Mouse (Mus musculus): ENCODE results near the gene Gla. TPM values are rescaled to one million over a fixed set of nuclear protein-coding genes. Genes with fewer than 3 reads are reported as not detected.

Gla gene
- 2.8 and 3.2 TPM in 2 replicates for polyA plus RNA-seq (2015; fragmentation: Nextera tagmentation; extraction: Ambion mirVana)

DNA sequence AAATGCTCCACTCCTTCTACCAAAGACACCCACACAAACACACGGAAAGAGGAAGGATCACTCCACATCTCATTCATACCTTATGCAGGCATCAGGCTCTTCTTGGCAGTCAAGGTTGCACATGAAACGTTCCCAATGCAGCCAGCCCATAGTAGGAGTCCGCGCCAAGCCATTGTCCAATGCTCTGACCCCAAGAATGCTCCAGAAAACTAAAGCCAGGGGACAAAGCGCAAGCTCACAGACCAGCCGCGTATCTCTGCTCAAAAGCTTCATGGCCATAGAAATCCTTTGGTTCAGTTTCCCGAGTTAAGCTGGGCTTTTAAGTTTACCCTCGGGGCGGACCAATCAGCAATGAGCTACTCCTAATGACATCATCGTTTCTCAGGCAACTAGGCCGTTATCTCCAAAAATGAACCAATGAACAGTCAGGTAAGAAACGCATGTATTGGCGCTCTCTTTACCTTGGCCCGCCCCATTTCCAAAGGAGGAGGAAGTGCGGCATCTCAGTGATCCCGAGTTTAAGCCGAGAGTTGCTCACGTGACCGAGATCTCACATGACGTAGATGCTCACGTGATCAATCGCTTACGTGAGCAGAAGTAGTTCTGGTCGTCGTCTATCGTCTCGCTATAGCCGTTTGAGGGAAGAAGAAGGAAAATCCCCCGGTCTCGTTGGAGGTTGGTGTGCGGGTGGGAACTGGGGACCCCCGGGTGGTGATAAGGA, at the start of gene Gla, which contains the start of gene Hnrnph2:
TSS of gene Gla (minus strand) at position 467 of the 721 bp plus-strand sequence.
TSS of gene Hnrnph2 (plus strand) at position 521 of the 721 bp plus-strand sequence.
- no peaks in the 10 kb centered on the region for H3K27me3 ChIP-seq (ENCODE audit: insufficient read depth, low read length)
- ATAC-seq (peak; percentile 99), DNase-seq (peak; percentile 89)
- H3K4me2 ChIP-seq (ENCODE audit: low read depth, low read length), result peak within 1 kb of the TSS; percentile 62
- peak within 1 kb of the TSS; percentile 75 for H3K9ac ChIP-seq (replicated peaks)
- 17% methylated on average over 33 of the region's 33 CpGs for WGBS (ENCODE audit: insufficient replicate concordance)
- peak within 1 kb of the TSS; percentile 91 for H3K27ac ChIP-seq (ENCODE audit: low read depth)
- no peaks in the 10 kb centered on the region for H3K9me3 ChIP-seq (ENCODE audit: low read length)
- H3K4me3 ChIP-seq (ENCODE audit: low read depth, low read length), result peak within 1 kb of the TSS; percentile 74
- TF ChIP-seq CTCF (IDR thresholded peaks at IDR 0.05; ENCODE audit: low read depth), result no peak
- TF ChIP-seq EP300 (IDR thresholded peaks at IDR 0.05; ENCODE audit: low read depth), result 0 out of 2 replicates have a peak, but pooled peaks have one; percentile 12
- 0 out of 2 replicates have a peak, but pooled peaks cover 4% of the 10 kb centered on the region for H3K36me3 ChIP-seq (replicated peaks; ENCODE audit: insufficient read depth, low read length)
- 0 out of 2 replicates have a peak, but pooled peaks cover 2% of the 10 kb centered on the region for H3K4me1 ChIP-seq (ENCODE audit: insufficient read depth)

DNA sequence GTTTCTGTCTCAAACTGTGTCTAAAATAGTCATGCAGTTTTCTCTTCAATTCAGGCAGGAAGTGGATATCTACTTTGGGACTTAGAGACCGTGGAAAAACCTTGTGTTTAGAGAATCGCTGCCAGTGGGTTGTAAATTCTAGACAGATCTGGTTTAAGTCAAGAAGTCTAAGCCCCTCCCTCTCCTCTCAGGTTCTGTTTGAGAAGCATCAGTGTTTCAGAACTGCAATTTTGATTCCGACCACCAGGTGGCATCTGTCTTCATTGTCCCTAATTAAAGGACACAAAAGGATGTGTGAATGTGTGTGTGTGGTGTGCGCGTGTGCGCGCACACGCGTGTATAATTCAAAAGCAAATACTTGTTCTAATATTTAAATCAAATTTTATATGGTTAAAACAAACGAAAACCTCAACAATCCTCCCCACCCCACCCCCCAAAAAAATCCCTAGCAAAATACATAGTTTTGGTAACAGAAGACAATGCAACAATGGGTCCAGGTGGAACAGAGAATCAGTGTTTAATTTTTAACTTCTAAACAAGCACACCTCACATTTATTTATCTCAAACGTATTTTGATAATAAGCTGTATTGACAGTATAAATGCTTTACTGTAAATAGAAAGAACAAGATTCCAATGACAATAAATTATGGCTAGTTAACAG, 47.2 kb upstream of the Gla start:
- Histone ChIP-seq H3K4me3 (ENCODE audit: low read depth, low read length) (no peak overlapping the region), H3K36me3 (replicated peaks; ENCODE audit: insufficient read depth, low read length) (no peaks in the 10 kb centered on the region), H3K27me3 (ENCODE audit: insufficient read depth, low read length) (no peaks in the 10 kb centered on the region), H3K9me3 (ENCODE audit: low read length) (no peaks in the 10 kb centered on the region), H3K27ac (ENCODE audit: low read depth) (no peak overlapping the region), H3K4me1 (ENCODE audit: insufficient read depth) (no peaks in the 10 kb centered on the region), H3K4me2 (ENCODE audit: low read depth, low read length) (no peak overlapping the region), H3K9ac (replicated peaks) (no peak overlapping the region)
- ATAC-seq (0 out of 2 replicates have a peak, but pooled peaks have one; percentile 23), DNase-seq (peak; percentile 66)
- WGBS (ENCODE audit: insufficient replicate concordance), result 18% methylated on average over 11 of the region's 11 CpGs
- TF ChIP-seq EP300 (IDR thresholded peaks at IDR 0.05; ENCODE audit: low read depth), result no peak
- peak; percentile 72 for TF ChIP-seq CTCF (IDR thresholded peaks at IDR 0.05; ENCODE audit: low read depth)

DNA sequence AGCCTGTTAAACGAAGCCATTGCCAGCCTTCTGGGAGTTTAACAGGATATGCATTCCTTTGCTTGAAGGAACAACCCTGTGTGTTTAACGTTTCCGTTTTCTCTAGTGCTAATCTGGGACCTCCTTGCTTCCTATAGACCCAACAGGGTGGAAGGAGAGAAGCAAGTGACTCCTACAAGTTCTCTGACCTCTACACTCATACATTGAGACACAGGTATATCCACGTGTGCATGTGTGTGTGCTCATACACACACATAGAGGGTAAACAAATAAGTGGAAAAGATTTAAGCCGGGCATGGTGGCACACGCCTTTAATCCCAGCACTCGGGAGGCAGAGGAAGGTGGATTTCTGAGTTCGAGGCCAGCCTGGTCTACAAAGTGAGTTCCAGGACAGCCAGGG, 46.5 kb upstream of the Gla start:
- H3K27ac ChIP-seq (ENCODE audit: low read depth), result no peak overlapping the region
- H3K9ac ChIP-seq (replicated peaks), result no peak overlapping the region
- H3K4me2 ChIP-seq (ENCODE audit: low read depth, low read length), result no peak overlapping the region
- H3K27me3 ChIP-seq (ENCODE audit: insufficient read depth, low read length), result no peaks in the 10 kb centered on the region
- no peaks in the 10 kb centered on the region for H3K9me3 ChIP-seq (ENCODE audit: low read length)
- no peak for TF ChIP-seq CTCF (IDR thresholded peaks at IDR 0.05; ENCODE audit: low read depth)
- TF ChIP-seq EP300 (IDR thresholded peaks at IDR 0.05; ENCODE audit: low read depth), result no peak
- H3K36me3 ChIP-seq (replicated peaks; ENCODE audit: insufficient read depth, low read length), result no peaks in the 10 kb centered on the region
- H3K4me3 ChIP-seq (ENCODE audit: low read depth, low read length), result no peak overlapping the region
- H3K4me1 ChIP-seq (ENCODE audit: insufficient read depth), result no peaks in the 10 kb centered on the region
- WGBS (ENCODE audit: insufficient replicate concordance), result 53% methylated on average over 8 of the region's 8 CpGs
- ATAC-seq (no peak), DNase-seq (no peak)

DNA sequence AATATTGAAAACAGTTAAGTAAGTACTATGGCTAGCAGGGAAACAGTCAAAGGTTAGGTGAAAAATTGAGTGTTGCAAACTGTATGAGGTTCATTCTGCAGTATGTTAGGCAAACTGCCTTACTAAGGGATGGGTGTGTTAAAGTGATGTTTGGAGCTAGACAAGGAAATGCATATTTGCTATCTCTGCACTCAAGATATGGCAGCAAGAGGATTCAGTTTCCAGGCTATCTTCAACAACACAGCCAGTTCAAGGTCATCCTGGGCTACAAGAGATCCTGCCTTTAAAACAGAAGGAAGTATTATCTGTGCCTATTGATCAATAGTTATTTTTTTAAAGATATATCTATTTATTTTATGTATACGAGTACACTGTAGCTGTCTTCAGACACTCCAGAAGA, 45.4 kb upstream of the Gla start:
- H3K36me3 ChIP-seq (replicated peaks; ENCODE audit: insufficient read depth, low read length), result no peaks in the 10 kb centered on the region
- H3K27me3 ChIP-seq (ENCODE audit: insufficient read depth, low read length), result no peaks in the 10 kb centered on the region
- H3K4me1 ChIP-seq (ENCODE audit: insufficient read depth), result no peaks in the 10 kb centered on the region
- DNase-seq (no peak), ATAC-seq (no peak)
- TF ChIP-seq EP300 (IDR thresholded peaks at IDR 0.05; ENCODE audit: low read depth), result no peak
- TF ChIP-seq CTCF (IDR thresholded peaks at IDR 0.05; ENCODE audit: low read depth), result no peak
- no peak overlapping the region for H3K4me2 ChIP-seq (ENCODE audit: low read depth, low read length)
- no peak overlapping the region for H3K27ac ChIP-seq (ENCODE audit: low read depth)
- no peaks in the 10 kb centered on the region for H3K9me3 ChIP-seq (ENCODE audit: low read length)
- no peak overlapping the region for H3K9ac ChIP-seq (replicated peaks)
- WGBS (ENCODE audit: insufficient replicate concordance), result 57% methylated on average over 1 of the region's 1 CpGs
- H3K4me3 ChIP-seq (ENCODE audit: low read depth, low read length), result no peak overlapping the region

DNA sequence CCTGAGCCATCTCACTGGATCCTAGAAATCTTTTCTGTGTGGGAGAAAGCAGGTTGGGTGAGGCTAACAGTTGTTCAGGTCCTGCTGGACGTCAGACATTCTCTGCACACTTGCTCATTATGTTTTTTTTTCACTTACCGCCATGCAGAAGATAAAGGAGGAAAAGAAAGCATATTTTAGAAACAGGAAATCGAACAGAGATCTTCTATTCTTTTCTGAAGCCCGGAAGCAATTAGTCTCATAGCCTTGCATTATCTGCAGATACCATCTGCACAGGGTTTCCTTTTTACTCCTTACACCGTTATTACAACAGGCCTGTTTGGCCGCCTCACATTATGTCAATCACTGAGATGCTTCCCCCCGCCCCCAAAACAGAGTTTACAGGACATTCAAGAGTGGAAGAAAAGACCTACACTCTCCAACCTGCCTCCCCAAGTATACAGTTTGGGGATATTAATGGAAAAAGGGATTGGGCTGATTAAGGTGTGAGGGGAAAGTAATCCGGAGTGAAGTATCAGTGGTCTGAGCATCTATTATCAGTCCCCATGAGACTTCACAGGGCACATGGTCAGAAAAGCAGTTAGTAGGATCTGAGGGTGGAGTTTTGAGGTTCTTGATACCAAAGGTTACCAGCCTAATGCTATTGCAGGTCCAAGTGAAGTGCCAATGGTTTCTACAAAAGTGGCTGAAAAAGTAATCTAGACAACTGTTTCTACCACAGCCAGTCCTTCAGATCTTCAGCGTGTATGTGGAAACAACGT, 40.3 kb upstream of the Gla start:
- H3K4me1 ChIP-seq (ENCODE audit: insufficient read depth), result no peaks in the 10 kb centered on the region
- no peaks in the 10 kb centered on the region for H3K9me3 ChIP-seq (ENCODE audit: low read length)
- H3K36me3 ChIP-seq (replicated peaks; ENCODE audit: insufficient read depth, low read length), result no peaks in the 10 kb centered on the region
- no peak overlapping the region for H3K9ac ChIP-seq (replicated peaks)
- H3K27ac ChIP-seq (ENCODE audit: low read depth), result no peak overlapping the region
- TF ChIP-seq EP300 (IDR thresholded peaks at IDR 0.05; ENCODE audit: low read depth), result 0 out of 2 replicates have a peak, but pooled peaks have one; percentile 32
- TF ChIP-seq CTCF (IDR thresholded peaks at IDR 0.05; ENCODE audit: low read depth), result no peak
- 41% methylated on average over 10 of the region's 10 CpGs for WGBS (ENCODE audit: insufficient replicate concordance)
- no peak overlapping the region for H3K4me3 ChIP-seq (ENCODE audit: low read depth, low read length)
- DNase-seq, result no peak
- no peak overlapping the region for H3K4me2 ChIP-seq (ENCODE audit: low read depth, low read length)
- H3K27me3 ChIP-seq (ENCODE audit: insufficient read depth, low read length), result no peaks in the 10 kb centered on the region
- no peak for ATAC-seq

DNA sequence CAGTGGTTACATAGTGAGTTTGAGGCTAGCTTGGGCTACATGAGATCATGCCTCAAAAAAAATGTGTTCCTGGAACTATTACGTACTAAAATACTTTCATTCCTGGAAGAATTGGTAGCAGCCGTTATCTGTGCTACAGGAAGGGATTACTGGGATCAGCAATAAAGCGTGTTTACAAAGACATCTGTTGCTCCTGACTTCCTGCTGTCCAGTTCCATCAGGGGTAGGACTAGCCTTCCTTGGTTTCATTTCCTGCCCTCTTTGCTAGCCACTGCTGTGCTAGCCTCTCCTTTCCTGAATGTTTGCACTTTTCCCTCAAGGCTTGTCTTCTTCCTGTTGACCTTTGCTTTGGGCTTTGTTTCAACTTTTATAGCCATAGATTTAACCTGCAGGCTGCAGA, 34.9 kb upstream of the Gla start:
- H3K36me3 ChIP-seq (replicated peaks; ENCODE audit: insufficient read depth, low read length), result no peaks in the 10 kb centered on the region
- no peaks in the 10 kb centered on the region for H3K4me1 ChIP-seq (ENCODE audit: insufficient read depth)
- no peaks in the 10 kb centered on the region for H3K9me3 ChIP-seq (ENCODE audit: low read length)
- H3K4me2 ChIP-seq (ENCODE audit: low read depth, low read length), result no peak overlapping the region
- WGBS (ENCODE audit: insufficient replicate concordance), result 52% methylated on average over 3 of the region's 3 CpGs
- H3K9ac ChIP-seq (replicated peaks), result no peak overlapping the region
- no peaks in the 10 kb centered on the region for H3K27me3 ChIP-seq (ENCODE audit: insufficient read depth, low read length)
- DNase-seq (no peak), ATAC-seq (peak; percentile 64)
- H3K4me3 ChIP-seq (ENCODE audit: low read depth, low read length), result no peak overlapping the region
- no peak for TF ChIP-seq CTCF (IDR thresholded peaks at IDR 0.05; ENCODE audit: low read depth)
- TF ChIP-seq EP300 (IDR thresholded peaks at IDR 0.05; ENCODE audit: low read depth), result peak; percentile 59
- H3K27ac ChIP-seq (ENCODE audit: low read depth), result no peak overlapping the region

Data from liver, postnatal 0 days (tissue).